Mouse (Mus musculus) heart, embryonic 14.5 days (tissue): ENCODE results near the gene Gm5129. TPM values are rescaled to one million over a fixed set of nuclear protein-coding genes. Genes with fewer than 3 reads are reported as not detected.

Source experiments
- ATAC-seq: fragments of 200-750 bp; cut with Nextera tagmentation; 2 replicates; pipeline ENCODE4 v1.8.0; 2017; ENCODE audit warnings: low read depth, moderate TSS enrichment; ENCODE audit not compliant: insufficient number of reproducible peaks, insufficient read depth, low FRiP score
- H3K27ac ChIP-seq, 2 experiments: fragments of 200-500 bp in 1 of 2; fragments of 300-500 bp in 1 of 2; sonication (generic) in 1 of 2; replicated peaks in 1 of 2; 2 replicates each; pipeline ENCODE4 v1.5.1; 2012 to 2014; ENCODE audit warnings: low read depth in 2 of 2, low read length in 2 of 2, control low read depth in 1 of 2, mild to moderate bottlenecking in 1 of 2, mixed read lengths in 1 of 2; ENCODE audit not compliant: control insufficient read depth in 1 of 2, insufficient read depth in 1 of 2
- H3K27me3 ChIP-seq: fragments of 300-500 bp; sonication (generic); 2 replicates; pipeline ENCODE4 v1.6.1; 2014; ENCODE audit warnings: mild to moderate bottlenecking, low read length, control low read depth; ENCODE audit not compliant: control insufficient read depth, insufficient read depth
- H3K36me3 ChIP-seq: fragments of 300-500 bp; sonication (generic); 2 replicates; pipeline ENCODE4 v1.6.1; 2014; ENCODE audit warnings: mild to moderate bottlenecking, control low read depth, low read length, mixed read lengths; ENCODE audit not compliant: control insufficient read depth, insufficient read depth
- H3K4me1 ChIP-seq, 2 experiments: fragments of 200-500 bp in 1 of 2; fragments of 300-500 bp in 1 of 2; sonication (generic) in 1 of 2; 2 replicates each; pipeline ENCODE4 v1.6.1; 2012 to 2014; ENCODE audit warnings: low read length in 2 of 2, control low read depth in 1 of 2, mixed read lengths in 1 of 2; ENCODE audit not compliant: control insufficient read depth in 2 of 2, insufficient read depth in 2 of 2
- H3K4me2 ChIP-seq: fragments of 300-500 bp; sonication (generic); 2 replicates; pipeline ENCODE4 v1.6.1; 2014; ENCODE audit warnings: mild to moderate bottlenecking, low read length
- H3K4me3 ChIP-seq, 2 experiments: fragments of 200-500 bp in 1 of 2; fragments of 300-500 bp in 1 of 2; sonication (generic) in 1 of 2; 2 replicates each; pipeline ENCODE4 v1.5.1; 2012 to 2014; ENCODE audit warnings: low read length in 2 of 2, mild to moderate bottlenecking in 2 of 2, control low read depth in 1 of 2, low read depth in 1 of 2, moderate library complexity in 1 of 2; ENCODE audit not compliant: control insufficient read depth in 1 of 2, insufficient read depth in 1 of 2
- H3K9ac ChIP-seq: fragments of 300-500 bp; sonication (generic); 2 replicates; pipeline ENCODE4 v1.6.1; 2014; ENCODE audit warnings: mild to moderate bottlenecking, low read length
- H3K9me3 ChIP-seq: fragments of 300-500 bp; sonication (generic); 2 replicates; pipeline ENCODE4 v1.6.1; 2016; ENCODE audit warnings: low read length, control low read depth; ENCODE audit not compliant: control insufficient read depth
- WGBS: fragments of 180-500 bp; shearing (Covaris S2); extraction: QIAGEN DNeasy Blood & Tissue Kit; methylation state at CpG from one replicate; pipeline ENCODE4 v1.1.7; 2014; 5-methylcytosine and 5-hydroxymethylcytosine counted together
- polyA plus RNA-seq: library from polyadenylated mRNA; unstranded; fragments of >200 nt; fragmentation: Nextera tagmentation; extraction: Ambion mirVana; gene quantifications from 2 replicates; pipeline ENCODE4 v1.2.1, GENCODE M21; 2014

Gene Gm5129
- polyA plus RNA-seq, 1 experiment from 2014 or later: not detected

DNA sequence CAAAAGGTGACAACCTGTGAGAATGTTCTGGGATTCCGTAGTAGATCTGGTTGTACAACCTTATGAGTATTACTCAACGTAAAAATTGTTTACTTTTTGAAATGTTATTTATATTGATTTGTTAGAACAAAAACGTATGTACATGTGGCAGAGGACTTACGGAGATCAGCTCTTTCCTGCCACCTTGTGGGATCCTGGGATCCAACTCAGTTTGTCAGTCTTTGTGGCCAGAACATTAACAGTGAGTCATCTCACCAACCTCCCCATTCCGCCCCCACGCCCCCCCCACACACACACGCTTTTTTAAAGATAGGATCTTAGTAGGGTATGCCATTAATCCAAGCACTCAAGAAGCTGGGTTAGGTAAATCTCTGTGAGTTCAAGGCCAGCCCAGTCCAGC is 47.4 kb downstream of the Gm5129 start:
- no peak for ATAC-seq
- no peaks in the 10 kb centered on the region for H3K36me3 ChIP-seq
- no peaks in the 10 kb centered on the region for H3K27me3 ChIP-seq
- H3K4me3 ChIP-seq: no peak overlapping the region
- H3K9ac ChIP-seq: no peak overlapping the region
- H3K4me1 ChIP-seq: no peaks in the 10 kb centered on the region
- no peaks in the 10 kb centered on the region for H3K9me3 ChIP-seq
- H3K4me2 ChIP-seq: no peak overlapping the region
- 44% methylated on average over 7 of the region's 7 CpGs for WGBS
- H3K27ac ChIP-seq: no peak overlapping the region

DNA sequence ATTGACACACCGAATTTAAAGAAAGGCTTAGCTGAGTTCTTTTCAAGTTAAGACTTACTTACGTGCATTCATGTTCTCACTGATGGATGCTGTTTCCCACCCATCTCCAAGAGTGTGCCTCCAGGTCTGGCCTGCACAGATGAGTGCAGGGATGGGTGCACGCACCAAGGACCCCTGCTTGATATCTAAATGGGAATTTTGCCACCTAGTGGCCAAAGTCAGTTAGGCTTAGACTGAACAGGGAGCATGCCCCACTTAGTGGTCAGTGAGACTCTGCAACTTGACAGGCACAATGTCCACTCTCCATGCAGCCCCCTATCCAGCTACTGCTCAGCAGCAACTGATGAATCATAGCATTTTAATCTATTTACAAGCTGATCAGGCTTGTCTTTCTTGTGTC is 48.1 kb downstream of the Gm5129 start:
- no peak overlapping the region for H3K4me2 ChIP-seq
- H3K4me3 ChIP-seq: no peak overlapping the region
- no peaks in the 10 kb centered on the region for H3K4me1 ChIP-seq
- no peak overlapping the region for H3K9ac ChIP-seq
- no peak overlapping the region for H3K27ac ChIP-seq
- WGBS: 50% methylated on average over 3 of the region's 3 CpGs
- no peaks in the 10 kb centered on the region for H3K9me3 ChIP-seq
- no peak for ATAC-seq
- no peaks in the 10 kb centered on the region for H3K36me3 ChIP-seq
- no peaks in the 10 kb centered on the region for H3K27me3 ChIP-seq

Other genes starting within 250 kb of the Gm5129 start
- gene Ube3c, start 166.7 kb downstream of the Gm5129 start, polyA plus RNA-seq: 34.6 and 37.5 TPM in 2 replicates
- 85.5 and 90.0 TPM in 2 replicates for gene Dnajb6, start 248 bp downstream of the Gm5129 start, polyA plus RNA-seq